Mouse (Mus musculus) retina, postnatal 1 day (tissue): ENCODE measurements around the gene Rnf150.

ENCODE experiments used
- DNase-seq: peaks from one replicate; pipeline ENCODE4 v3.0.0-alpha.2; 2012

Gene Rnf150

GRCm38 (mm10) chr8:83078701-83079533, 215.8 kb downstream of the Rnf150 start:
- DNase-seq = no peak

- peak; percentile 17 for DNase-seq
These were observed 216.3 kb downstream of the Rnf150 start for GRCm38 (mm10) chr8:83079534-83079844.

GRCm38 (mm10) chr8:83081266-83081665, 218.1 kb downstream of the Rnf150 start:
- no peak for DNase-seq

GRCm38 (mm10) chr8:83081806-83082205, 218.7 kb downstream of the Rnf150 start:
- peak; percentile 55 for DNase-seq

GRCm38 (mm10) chr8:83082251-83082650, 219.1 kb downstream of the Rnf150 start:
- peak; percentile 34 for DNase-seq

GRCm38 (mm10) chr8:83083452-83083851, 220.3 kb downstream of the Rnf150 start:
- no peak for DNase-seq

GRCm38 (mm10) chr8:83085581-83085980, 222.4 kb downstream of the Rnf150 start:
- no peak for DNase-seq

GRCm38 (mm10) chr8:83086625-83087024, 223.5 kb downstream of the Rnf150 start:
- no peak for DNase-seq

- no peak for DNase-seq
These were observed 224.4 kb downstream of the Rnf150 start for GRCm38 (mm10) chr8:83087604-83088003.

GRCm38 (mm10) chr8:83088156-83088555, 225.0 kb downstream of the Rnf150 start:
- no peak for DNase-seq

- peak; percentile 91 for DNase-seq
These were observed 226.3 kb downstream of the Rnf150 start for GRCm38 (mm10) chr8:83089336-83089986.

GRCm38 (mm10) chr8:83090446-83090845, 227.3 kb downstream of the Rnf150 start:
- DNase-seq = no peak

- DNase-seq = peak; percentile 76
These were observed 236.9 kb downstream of the Rnf150 start for GRCm38 (mm10) chr8:83100041-83100440.

- DNase-seq = peak; percentile 93
These were observed 239.9 kb downstream of the Rnf150 start for GRCm38 (mm10) chr8:83102957-83103510.

GRCm38 (mm10) chr8:83103968-83104367, 240.8 kb downstream of the Rnf150 start:
- no peak for DNase-seq

GRCm38 (mm10) chr8:83109756-83110155, 246.6 kb downstream of the Rnf150 start:
- DNase-seq = no peak

- no peak for DNase-seq
These were observed 247.0 kb downstream of the Rnf150 start for GRCm38 (mm10) chr8:83110177-83110576.

GRCm38 (mm10) chr8:83135086-83135485, 271.9 kb downstream of the Rnf150 start:
- DNase-seq = no peak

GRCm38 (mm10) chr8:83140068-83140467, 276.9 kb downstream of the Rnf150 start:
- DNase-seq = peak; percentile 49

GRCm38 (mm10) chr8:83140701-83141111, 277.6 kb downstream of the Rnf150 start:
- peak; percentile 55 for DNase-seq
